Mouse (Mus musculus): Measurements from ENCODE around the gene Calhm6.
A peak's percentile ranks its signal among the peaks of the same experiment; 100 is the strongest.

Gene Calhm6

GRCm38 (mm10) chr10:34127392-34128378 lies at the start of gene Calhm6:
Calhm6 (minus strand) TSS chr10:34127984.
- DNase-seq (ENCODE audit: low read depth, low spot score), result peak; percentile 76

GRCm38 (mm10) chr10:34175870-34176606 lies 48.3 kb upstream of the Calhm6 start:
- DNase-seq (ENCODE audit: low read depth, low spot score), result no peak

- no peak for DNase-seq (ENCODE audit: low read depth, low spot score)
Observed at GRCm38 (mm10) chr10:34172663-34173282, 45.0 kb upstream of the Calhm6 start.

GRCm38 (mm10) chr10:34171660-34172059 lies 43.9 kb upstream of the Calhm6 start:
- no peak for DNase-seq (ENCODE audit: low read depth, low spot score)

- no peak for DNase-seq (ENCODE audit: low read depth, low spot score)
Observed at GRCm38 (mm10) chr10:34171191-34171590, 43.4 kb upstream of the Calhm6 start.

GRCm38 (mm10) chr10:34166971-34167370 lies 39.2 kb upstream of the Calhm6 start:
- DNase-seq (ENCODE audit: low read depth, low spot score), result no peak

- no peak for DNase-seq (ENCODE audit: low read depth, low spot score)
Observed at GRCm38 (mm10) chr10:34155796-34156554, 28.2 kb upstream of the Calhm6 start.

- peak; percentile 47 for DNase-seq (ENCODE audit: low read depth, low spot score)
Observed at GRCm38 (mm10) chr10:34151827-34152226, 24.0 kb upstream of the Calhm6 start.

- DNase-seq (ENCODE audit: low read depth, low spot score), result no peak
Observed at GRCm38 (mm10) chr10:34150454-34150853, 22.7 kb upstream of the Calhm6 start.

GRCm38 (mm10) chr10:34149772-34150171 lies 22.0 kb upstream of the Calhm6 start:
- no peak for DNase-seq (ENCODE audit: low read depth, low spot score)

GRCm38 (mm10) chr10:34141693-34142092 lies 13.9 kb upstream of the Calhm6 start:
- no peak for DNase-seq (ENCODE audit: low read depth, low spot score)

GRCm38 (mm10) chr10:34139768-34140167 lies 12.0 kb upstream of the Calhm6 start:
- DNase-seq (ENCODE audit: low read depth, low spot score), result no peak

- no peak for DNase-seq (ENCODE audit: low read depth, low spot score)
Observed at GRCm38 (mm10) chr10:34138027-34138426, 10.2 kb upstream of the Calhm6 start.

- no peak for DNase-seq (ENCODE audit: low read depth, low spot score)
Observed at GRCm38 (mm10) chr10:34136432-34136831, 8.6 kb upstream of the Calhm6 start.

- no peak for DNase-seq (ENCODE audit: low read depth, low spot score)
Observed at GRCm38 (mm10) chr10:34131356-34131755, 3.6 kb upstream of the Calhm6 start.

GRCm38 (mm10) chr10:34128391-34128790 lies 607 bp upstream of the Calhm6 start:
- no peak for DNase-seq (ENCODE audit: low read depth, low spot score)

GRCm38 (mm10) chr10:34118421-34118820 lies 9.4 kb downstream of the Calhm6 start:
- DNase-seq (ENCODE audit: low read depth, low spot score), result no peak

GRCm38 (mm10) chr10:34117770-34118169 lies 10.0 kb downstream of the Calhm6 start:
- DNase-seq (ENCODE audit: low read depth, low spot score), result no peak

- DNase-seq (ENCODE audit: low read depth, low spot score), result no peak
Observed at GRCm38 (mm10) chr10:34117131-34117530, 10.7 kb downstream of the Calhm6 start.

GRCm38 (mm10) chr10:34111964-34112738 lies 15.6 kb downstream of the Calhm6 start:
- no peak for DNase-seq (ENCODE audit: low read depth, low spot score)
